Mouse (Mus musculus): ENCODE measurements around the gene Trpv5. TPM values are rescaled to one million over a fixed set of nuclear protein-coding genes. Genes with fewer than 3 reads are reported as not detected.

Gene Trpv5
- total and polyA plus RNA-seq, 3 experiments = not detected

GRCm38 (mm10) chr6:41692200-41692599 lies 11.6 kb upstream of the Trpv5 start:
- Histone ChIP-seq H3K27ac (ENCODE audit: insufficient read depth, low read depth) (no peak overlapping the region), H3K27me3 (replicated peaks) (no peaks in the 10 kb centered on the region), H3K9me3 (replicated peaks; ENCODE audit: low read length) (no peaks in the 10 kb centered on the region), H3K4me1 (ENCODE audit: control insufficient read depth in 1 of 2, insufficient read depth in 2 of 2) (no peaks in the 10 kb centered on the region), H3K79me2 (replicated peaks; ENCODE audit: control insufficient read depth, extremely low read depth, insufficient read depth, poor library complexity, severe bottlenecking) (no peaks in the 10 kb centered on the region), H3K9ac (ENCODE audit: insufficient read depth, low read depth) (no peak overlapping the region), H3K4me3 (replicated peaks in 1 of 3; ENCODE audit: low read depth in 2 of 3, low read length in 2 of 3, poor library complexity in 1 of 3) (no peak overlapping the region), H3K4me2 (ENCODE audit: insufficient read depth, low read depth, poor library complexity, severe bottlenecking) (no peak overlapping the region), H3K36me3 (replicated peaks in 1 of 2; ENCODE audit: control insufficient read depth in 1 of 2, insufficient read depth in 1 of 2, low read length in 1 of 2) (no peaks in the 10 kb centered on the region)
- no peak for DNase-seq (ENCODE audit: extremely low read depth)
- TF ChIP-seq KAT2A (IDR thresholded peaks at IDR 0.05; ENCODE audit: insufficient replicate concordance, low read length) = no peak
- no peak for TF ChIP-seq CHD2 (IDR thresholded peaks at IDR 0.05; ENCODE audit: low read length)
- TF ChIP-seq MAFK (IDR thresholded peaks at IDR 0.05; ENCODE audit: insufficient replicate concordance, low read length) = no peak
- no peak for TF ChIP-seq ZNF384 (IDR thresholded peaks at IDR 0.05; ENCODE audit: low read depth, low read length)
- TF ChIP-seq CTCF (conservative IDR thresholded peaks at IDR 0.05 in 1 of 2, IDR thresholded peaks at IDR 0.05 in 1 of 2; ENCODE audit: low read depth in 2 of 2, low read length in 2 of 2) = no peak
- TF ChIP-seq ETS1 (conservative IDR thresholded peaks at IDR 0.05; ENCODE audit: low read depth, low read length) = no peak
- no peak for TF ChIP-seq TBP (conservative IDR thresholded peaks at IDR 0.05; ENCODE audit: low read depth, low read length)
- no peak for TF ChIP-seq BHLHE40 (IDR thresholded peaks at IDR 0.05; ENCODE audit: low read depth, low read length)
- TF ChIP-seq CHD1 (IDR thresholded peaks at IDR 0.05; ENCODE audit: low read depth, low read length) = no peak
- TF ChIP-seq E2F4 (IDR thresholded peaks at IDR 0.05; ENCODE audit: insufficient replicate concordance, low read depth, low read length) = no peak
- TF ChIP-seq RCOR1 (conservative IDR thresholded peaks at IDR 0.05; ENCODE audit: low read depth, low read length) = no peak
- TF ChIP-seq MYC (IDR thresholded peaks at IDR 0.05; ENCODE audit: low read depth, low read length) = no peak
- no peak for TF ChIP-seq MAX (IDR thresholded peaks at IDR 0.05; ENCODE audit: low read length)
- TF ChIP-seq ZKSCAN1 (IDR thresholded peaks at IDR 0.05; ENCODE audit: borderline replicate concordance, low read depth, low read length) = no peak
- in situ Hi-C loops (cut with MboI; ENCODE audit: low pct_ligation_motif_present, low pct_unique_long_range_greater_than_20kb, low sequenced_read_pairs) (no loop called here), dilution Hi-C loops (cut with MboI; ENCODE audit: extremely low pct_ligation_motif_present, extremely low pct_unique_long_range_greater_than_20kb, low sequenced_read_pairs) (no loop called here)

GRCm38 (mm10) chr6:41685596-41685995 lies 5.0 kb upstream of the Trpv5 start:
- H3K4me1 ChIP-seq (ENCODE audit: control insufficient read depth in 1 of 2, insufficient read depth in 2 of 2) = no peaks in the 10 kb centered on the region
- TF ChIP-seq MAZ (IDR thresholded peaks at IDR 0.05; ENCODE audit: low read depth, low read length) (no peak), MAFK (IDR thresholded peaks at IDR 0.05; ENCODE audit: insufficient replicate concordance, low read length) (no peak), EP300 (IDR thresholded peaks at IDR 0.05; ENCODE audit: low read length) (no peak), CTCF (conservative IDR thresholded peaks at IDR 0.05 in 1 of 2, IDR thresholded peaks at IDR 0.05 in 1 of 2; ENCODE audit: low read depth in 2 of 2, low read length in 2 of 2) (no peak), CHD2 (IDR thresholded peaks at IDR 0.05; ENCODE audit: low read length) (no peak), JUN (IDR thresholded peaks at IDR 0.05; ENCODE audit: insufficient read depth, low read depth, low read length) (no peak), SMC3 (IDR thresholded peaks at IDR 0.05; ENCODE audit: low read depth, low read length) (no peak), NELFE (IDR thresholded peaks at IDR 0.05; ENCODE audit: low read depth, low read length) (no peak), POLR2A (IDR thresholded peaks at IDR 0.05; ENCODE audit: low read depth, low read length) (no peak), NRF1 (IDR thresholded peaks at IDR 0.05; ENCODE audit: low read depth, low read length) (no peak), MYC (IDR thresholded peaks at IDR 0.05; ENCODE audit: low read depth, low read length) (no peak), PAX5 (IDR thresholded peaks at IDR 0.05; ENCODE audit: low read length) (no peak), MXI1 (IDR thresholded peaks at IDR 0.05; ENCODE audit: low read depth, low read length) (no peak), KAT2A (IDR thresholded peaks at IDR 0.05; ENCODE audit: insufficient replicate concordance, low read length) (no peak), TBP (conservative IDR thresholded peaks at IDR 0.05; ENCODE audit: low read depth, low read length) (no peak), ZC3H11A (IDR thresholded peaks at IDR 0.05; ENCODE audit: low read depth, low read length) (no peak), ZMIZ1 (IDR thresholded peaks at IDR 0.05; ENCODE audit: low read depth, low read length) (no peak), JUND (conservative IDR thresholded peaks at IDR 0.05; ENCODE audit: low read depth, low read length) (no peak)
- in situ Hi-C loops (cut with MboI; ENCODE audit: low pct_ligation_motif_present, low pct_unique_long_range_greater_than_20kb, low sequenced_read_pairs) = no loop called here

More at GRCm38 (mm10) chr6:41685596-41685995, 5.0 kb upstream of the Trpv5 start:
- Histone ChIP-seq H3K9me3 (replicated peaks; ENCODE audit: low read length) (no peaks in the 10 kb centered on the region), H3K4me3 (replicated peaks in 1 of 3; ENCODE audit: low read depth in 2 of 3, low read length in 2 of 3, poor library complexity in 1 of 3) (no peak overlapping the region), H3K27ac (ENCODE audit: insufficient read depth, low read depth) (no peak overlapping the region), H3K4me2 (ENCODE audit: insufficient read depth, low read depth, poor library complexity, severe bottlenecking) (no peak overlapping the region), H3K36me3 (replicated peaks in 1 of 2; ENCODE audit: control insufficient read depth in 1 of 2, insufficient read depth in 1 of 2, low read length in 1 of 2) (no peaks in the 10 kb centered on the region), H3K9ac (ENCODE audit: insufficient read depth, low read depth) (no peak overlapping the region), H3K79me2 (replicated peaks; ENCODE audit: control insufficient read depth, extremely low read depth, insufficient read depth, poor library complexity, severe bottlenecking) (no peaks in the 10 kb centered on the region), H3K27me3 (replicated peaks) (no peaks in the 10 kb centered on the region)
- DNase-seq (ENCODE audit: extremely low read depth) = no peak
- dilution Hi-C loops (cut with MboI; ENCODE audit: extremely low pct_ligation_motif_present, extremely low pct_unique_long_range_greater_than_20kb, low sequenced_read_pairs) = no loop called here

Measured in CH12.LX (cell line).